Mouse (Mus musculus) ES-Bruce4 (cell line): ENCODE results near the gene Kmt2b. TPM values are rescaled to one million over a fixed set of nuclear protein-coding genes. Genes with fewer than 3 reads are reported as not detected.

Experiments
- H3K27ac ChIP-seq: 2 replicates; pipeline ENCODE4 v1.5.1; 2012; ENCODE audit warnings: low read length, inconsistent platforms; ENCODE audit not compliant: insufficient read depth
- H3K27me3 ChIP-seq: 2 replicates; pipeline ENCODE4 v1.6.1; 2012; ENCODE audit warnings: mild to moderate bottlenecking, low read length, inconsistent platforms; ENCODE audit not compliant: control insufficient read depth, poor library complexity, insufficient read depth, severe bottlenecking
- H3K36me3 ChIP-seq: 2 replicates; pipeline ENCODE4 v1.6.1; 2012; ENCODE audit warnings: inconsistent platforms, mild to moderate bottlenecking, low read length, moderate library complexity; ENCODE audit not compliant: control insufficient read depth, poor library complexity, insufficient read depth, severe bottlenecking
- H3K4me1 ChIP-seq: one replicate; pipeline ENCODE4 v1.8.1; 2011; ENCODE audit warnings: low read length; ENCODE audit not compliant: control insufficient read depth, insufficient read depth
- H3K4me3 ChIP-seq: 2 replicates; pipeline ENCODE4 v1.5.1; 2011; ENCODE audit warnings: low read depth, mild to moderate bottlenecking, low read length
- H3K9ac ChIP-seq: 2 replicates; pipeline ENCODE4 v1.6.1; 2012; ENCODE audit warnings: low read depth, mild to moderate bottlenecking, inconsistent platforms; ENCODE audit not compliant: poor library complexity, severe bottlenecking
- H3K9me3 ChIP-seq: replicated peaks from 2 replicates; pipeline ENCODE4 v1.6.1; 2012; ENCODE audit warnings: mild to moderate bottlenecking, low read length, inconsistent platforms; ENCODE audit not compliant: control insufficient read depth, poor library complexity, insufficient read depth, severe bottlenecking
- CTCF ChIP-seq: IDR thresholded peaks from one replicate; pipeline ENCODE4 v1.8.1; 2011; ENCODE audit warnings: low read depth, low read length
- EP300 ChIP-seq: IDR thresholded peaks from 2 replicates; pipeline ENCODE4 v1.6.1; 2011; ENCODE audit warnings: low read depth, low read length; ENCODE audit not compliant: insufficient read depth
- POLR2A ChIP-seq: IDR thresholded peaks from one replicate; pipeline ENCODE4 v1.8.1; 2011; ENCODE audit warnings: low read length; ENCODE audit not compliant: insufficient read depth
- polyA plus RNA-seq: library from polyadenylated mRNA; stranded (reverse); fragments of >200 nt; gene quantifications from 2 replicates; pipeline ENCODE4 v1.2.4, GENCODE M21; 2011; ENCODE audit warnings: low read depth; ENCODE audit not compliant: missing spikeins, insufficient read depth, insufficient read length

Kmt2b gene
- polyA plus RNA-seq, 1 experiment = 70.2 TPM

GRCm38 (mm10) chr7:30604424-30604823 lies 15.9 kb upstream of the Kmt2b start:
- no peaks in the 10 kb centered on the region for H3K9me3 ChIP-seq
- peaks cover 15% of the 10 kb centered on the region for H3K4me1 ChIP-seq
- H3K4me3 ChIP-seq = no peak overlapping the region
- H3K9ac ChIP-seq = no peak overlapping the region
- no peaks in the 10 kb centered on the region for H3K36me3 ChIP-seq
- H3K27ac ChIP-seq = peak overlapping the region; percentile 43
- TF ChIP-seq CTCF (no peak), EP300 (no peak), POLR2A (no peak)
- H3K27me3 ChIP-seq = no peaks in the 10 kb centered on the region

DNA sequence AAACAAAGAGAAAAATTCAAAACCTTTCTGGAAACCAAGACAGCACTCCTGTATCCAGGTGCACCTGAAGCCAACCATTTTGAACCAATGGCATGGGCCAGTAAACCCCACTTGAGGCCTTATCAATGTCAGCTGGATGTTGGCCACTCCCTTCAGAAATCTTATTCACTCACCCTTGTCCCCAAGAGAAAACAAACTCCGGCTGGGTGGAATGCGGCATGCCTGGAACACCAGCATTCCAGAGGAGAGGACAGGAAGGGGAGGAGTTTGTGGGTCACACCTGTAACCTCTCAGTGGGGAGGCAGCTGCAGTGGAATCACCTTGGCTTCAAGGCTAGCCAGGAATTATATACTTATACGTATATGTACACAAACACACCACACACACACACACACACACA lies 14.1 kb upstream of the Kmt2b start:
- Histone ChIP-seq H3K9me3 (no peaks in the 10 kb centered on the region), H3K4me1 (peaks cover 15% of the 10 kb centered on the region), H3K36me3 (no peaks in the 10 kb centered on the region), H3K4me3 (peak overlapping the region; percentile 9; the same call in 1 of the 2 replicates), H3K27me3 (no peaks in the 10 kb centered on the region), H3K27ac (peak overlapping the region; percentile 82), H3K9ac (no peak overlapping the region)
- peak; percentile 96 for TF ChIP-seq EP300
- no peak for TF ChIP-seq CTCF
- no peak for TF ChIP-seq POLR2A

- TF ChIP-seq CTCF = no peak
- TF ChIP-seq EP300 = no peak
- no peak for TF ChIP-seq POLR2A
- H3K27ac ChIP-seq = peak overlapping the region; percentile 82
- H3K9me3 ChIP-seq = no peaks in the 10 kb centered on the region
- H3K4me1 ChIP-seq = peaks cover 15% of the 10 kb centered on the region
- H3K27me3 ChIP-seq = no peaks in the 10 kb centered on the region
- no peaks in the 10 kb centered on the region for H3K36me3 ChIP-seq
- no peak overlapping the region for H3K4me3 ChIP-seq
- H3K9ac ChIP-seq = peak overlapping the region; percentile 30
Measured at GRCm38 (mm10) chr7:30600651-30601050, 12.1 kb upstream of the Kmt2b start.

- H3K4me3 ChIP-seq = peak overlapping the region; percentile 41
- H3K9ac ChIP-seq = peak overlapping the region; percentile 45
- TF ChIP-seq POLR2A (no peak), CTCF (no peak), EP300 (no peak)
- H3K27ac ChIP-seq = peak overlapping the region; percentile 82
- H3K4me1 ChIP-seq = peaks cover 16% of the 10 kb centered on the region
- H3K27me3 ChIP-seq = no peaks in the 10 kb centered on the region
- no peaks in the 10 kb centered on the region for H3K9me3 ChIP-seq
- no peaks in the 10 kb centered on the region for H3K36me3 ChIP-seq
Measured at GRCm38 (mm10) chr7:30599933-30600353, 11.4 kb upstream of the Kmt2b start.

DNA sequence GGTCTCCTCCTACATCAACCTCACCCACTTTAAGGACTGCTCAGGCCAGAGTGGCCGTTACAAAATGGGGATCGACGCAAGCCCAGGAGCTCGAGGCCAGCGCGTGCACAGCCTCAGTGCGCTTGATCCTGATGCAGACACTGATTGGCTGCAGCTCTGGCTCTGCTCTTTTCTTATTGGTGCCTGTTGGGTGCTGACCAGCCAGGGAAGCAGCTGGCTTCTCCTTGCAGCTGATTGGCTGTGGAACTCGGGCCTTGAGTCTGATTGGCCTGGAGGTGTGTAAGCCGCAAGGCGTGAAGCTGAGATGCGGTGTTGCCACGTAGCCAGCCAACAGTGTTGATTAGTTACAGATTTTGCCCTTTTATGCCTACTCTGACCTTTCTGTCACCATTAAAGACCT lies 10.3 kb upstream of the Kmt2b start, which contains the start of gene Zbtb32:
TSS of gene Zbtb32 (minus strand) at position 124 of the 400 bp plus-strand sequence.
- Histone ChIP-seq H3K27me3 (no peaks in the 10 kb centered on the region), H3K9me3 (no peaks in the 10 kb centered on the region), H3K4me3 (peak within 1 kb of the TSS; percentile 41), H3K4me1 (peaks cover 17% of the 10 kb centered on the region), H3K9ac (peak within 1 kb of the TSS; percentile 45; the same call in 1 of the 2 replicates), H3K27ac (peak within 1 kb of the TSS; percentile 46), H3K36me3 (no peaks in the 10 kb centered on the region)
- TF ChIP-seq POLR2A = no peak

DNA sequence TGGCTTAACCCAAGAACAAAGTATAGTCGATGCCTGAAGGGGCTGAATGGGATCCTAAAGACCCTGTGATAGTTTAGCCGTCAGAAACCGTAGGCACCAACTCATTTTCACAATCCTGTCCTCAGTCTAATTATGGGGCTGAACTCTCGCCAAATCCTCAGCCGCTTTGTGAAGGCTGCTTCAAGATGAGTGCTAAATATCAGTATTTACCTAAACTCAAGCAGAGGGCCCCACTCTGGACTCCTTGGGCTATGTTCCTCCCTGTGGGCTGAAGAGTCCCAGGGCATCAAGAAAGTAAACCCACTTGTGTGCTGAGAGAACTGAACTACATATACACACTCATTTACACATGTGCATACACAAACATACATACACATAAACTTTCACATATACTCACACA lies 8.3 kb upstream of the Kmt2b start:
- peaks cover 9% of the 10 kb centered on the region for H3K4me1 ChIP-seq
- no peaks in the 10 kb centered on the region for H3K9me3 ChIP-seq
- no peak overlapping the region for H3K27ac ChIP-seq
- no peak for TF ChIP-seq EP300
- TF ChIP-seq CTCF = no peak
- TF ChIP-seq POLR2A = no peak
- no peaks in the 10 kb centered on the region for H3K27me3 ChIP-seq
- no peak overlapping the region for H3K4me3 ChIP-seq
- no peak overlapping the region for H3K9ac ChIP-seq
- H3K36me3 ChIP-seq = no peaks in the 10 kb centered on the region
